ENCODE assay signal across 20 mouse cellular contexts in the genomic region with DNA sequence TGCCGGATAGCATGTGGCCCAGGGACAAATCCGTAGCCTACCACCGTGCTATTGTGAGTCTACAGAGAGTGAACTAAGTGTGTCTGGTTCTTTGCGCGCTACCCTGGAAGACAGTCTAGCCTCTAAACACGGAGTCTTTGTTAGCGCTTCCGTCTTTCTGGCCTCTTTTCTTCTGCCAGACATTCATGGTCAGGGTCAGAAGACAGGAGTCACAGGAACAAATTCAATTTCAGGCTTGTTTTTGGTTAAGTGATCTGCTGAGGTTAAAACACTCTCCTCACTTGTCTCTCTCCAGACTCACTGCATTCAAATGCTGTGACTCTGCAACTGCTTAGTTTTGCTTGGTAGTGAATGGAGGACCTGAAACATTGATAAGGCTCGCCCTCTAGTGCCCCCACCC.
"Had no signal": no experiment of that assay in that cellular context is flagged by ENCODE, and none has a peak within 500 bp of the region (broad histone marks: within the 10 kb centered on the region; RNA-seq: fewer than 3 reads in every experiment).

No protein-coding gene starts in this region.

- H3K9me3 ChIP-seq: kidney, embryonic 15.5 days; liver, embryonic 13.5 days; midbrain, embryonic 12.5 days; midbrain, embryonic 15.5 days; neural tube, embryonic 13.5 days; stomach, embryonic 15.5 days had no signal

- H3K36me3 ChIP-seq: kidney, embryonic 15.5 days; liver, embryonic 13.5 days; midbrain, embryonic 12.5 days; midbrain, embryonic 15.5 days; neural tube, embryonic 13.5 days; stomach, embryonic 15.5 days had no signal

- H3K4me3 ChIP-seq: kidney, embryonic 15.5 days; left cerebral cortex, adult 2 months; liver, embryonic 13.5 days; midbrain, embryonic 12.5 days; midbrain, embryonic 15.5 days; myocyte; neural tube, embryonic 13.5 days; stomach, embryonic 15.5 days had no signal

- ATAC-seq: midbrain, embryonic 15.5 days had no signal

- DNase-seq: kidney, postnatal 10 days; kidney, postnatal 36 days; layer of hippocampus, postnatal 36 days; liver, embryonic 13.5 days; lung, adult 2 months; lung, postnatal 14 days; lung, postnatal 4 days; retina, postnatal 1 day; right cerebral cortex, postnatal 25 days; spleen, adult 18-20 months; thymus, adult 2 months; thymus, postnatal 14 days; thymus, postnatal 4 days had no signal

- H3K9ac ChIP-seq: kidney, embryonic 15.5 days; liver, embryonic 13.5 days; midbrain, embryonic 12.5 days; midbrain, embryonic 15.5 days; neural tube, embryonic 13.5 days; stomach, embryonic 15.5 days had no signal

- H3K4me2 ChIP-seq: kidney, embryonic 15.5 days; liver, embryonic 13.5 days; midbrain, embryonic 12.5 days; midbrain, embryonic 15.5 days; neural tube, embryonic 13.5 days; stomach, embryonic 15.5 days had no signal

- H3K27ac ChIP-seq: kidney, embryonic 15.5 days; left cerebral cortex, adult 2 months; liver, embryonic 13.5 days; midbrain, embryonic 12.5 days; midbrain, embryonic 15.5 days; neural tube, embryonic 13.5 days; stomach, embryonic 15.5 days had no signal

- H3K27me3 ChIP-seq: kidney, embryonic 15.5 days; liver, embryonic 13.5 days; neural tube, embryonic 13.5 days; stomach, embryonic 15.5 days had no signal
